Mouse (Mus musculus) left cerebral cortex, adult 2 months (tissue): ENCODE results near the gene Myl7. TPM values are rescaled to one million over a fixed set of nuclear protein-coding genes. Genes with fewer than 3 reads are reported as not detected.

Experiments used
- DNase-seq, 2 experiments: peaks; one replicate each; pipeline ENCODE4 v3.0.0; 2021 to 2022; ENCODE audit warnings: low spot score in 2 of 2, mixed read lengths in 1 of 2; ENCODE audit errors: extremely low spot score in 1 of 2
- H3K27ac ChIP-seq: fragments of 200-600 bp; 2 replicates; pipeline ENCODE4 v1.8.1; 2022
- H3K4me3 ChIP-seq: fragments of 200-600 bp; 2 replicates; pipeline ENCODE4 v1.8.1; 2022
- CTCF ChIP-seq: fragments of 200-600 bp; IDR thresholded peaks from 2 replicates; pipeline ENCODE4 v1.8.1; 2022; ENCODE audit warnings: antibody characterized with exemption, mild to moderate bottlenecking, moderate library complexity
- intact Hi-C: fragments of 180-260 bp; cut with DNase I; formaldehyde crosslinking; loops from one replicate; pipeline ENCODE4 v1.15.1; 2025
- total RNA-seq, 2 experiments: library from RNA; stranded (reverse); gene quantifications; 2 replicates each; pipeline ENCODE4 v1.2.3; 2021

Myl7 gene
- total RNA-seq, 2 experiments from 2014 or later, result not detected

GRCm38 (mm10) chr11:5915429-5916177 is 17.0 kb upstream of the Myl7 start:
- peak overlapping the region; percentile 53; the same call in 1 of the 2 replicates for H3K27ac ChIP-seq
- H3K4me3 ChIP-seq, result no peak overlapping the region
- peak in 1 of 2 experiments; percentile 37 for DNase-seq
- no peak for TF ChIP-seq CTCF
- intact Hi-C loops, result no loop called here

GRCm38 (mm10) chr11:5914940-5915339 is 16.4 kb upstream of the Myl7 start:
- peak overlapping the region; percentile 8; the same call in 1 of the 2 replicates for H3K27ac ChIP-seq
- no peak for DNase-seq
- no peak overlapping the region for H3K4me3 ChIP-seq
- no peak for TF ChIP-seq CTCF
- intact Hi-C loops, result no loop called here

- TF ChIP-seq CTCF, result no peak
- DNase-seq, result no peak
- H3K4me3 ChIP-seq, result no peak overlapping the region
- H3K27ac ChIP-seq, result no peak overlapping the region
- intact Hi-C loops, result loop anchor here (2.0 kb wide), 1 partner anchor 27 kb away; no protein-coding TSS in a partner anchor
These were observed 15.4 kb upstream of the Myl7 start for GRCm38 (mm10) chr11:5913936-5914335.

GRCm38 (mm10) chr11:5913256-5913655 is 14.7 kb upstream of the Myl7 start:
- no peak for TF ChIP-seq CTCF
- Histone ChIP-seq H3K4me3 (no peak overlapping the region), H3K27ac (no peak overlapping the region)
- intact Hi-C loops, result loop anchor here (2.0 kb wide), 1 partner anchor 26 kb away; no protein-coding TSS in a partner anchor
- peak in 1 of 2 experiments; percentile 27 for DNase-seq

GRCm38 (mm10) chr11:5912635-5913034 is 14.1 kb upstream of the Myl7 start:
- Histone ChIP-seq H3K27ac (0 out of 2 replicates have a peak overlapping the region, but pooled peaks have one; percentile 30), H3K4me3 (no peak overlapping the region)
- DNase-seq, result peak; percentile 66 to 71
- intact Hi-C loops, result loop anchor here (2.0 kb wide), 1 partner anchor 26 kb away; no protein-coding TSS in a partner anchor
- peak; percentile 78 for TF ChIP-seq CTCF

- intact Hi-C loops, result no loop called here
- no peak for DNase-seq
- H3K4me3 ChIP-seq, result no peak overlapping the region
- no peak for TF ChIP-seq CTCF
- no peak overlapping the region for H3K27ac ChIP-seq
These were observed 10.1 kb upstream of the Myl7 start for GRCm38 (mm10) chr11:5908642-5909041.

GRCm38 (mm10) chr11:5907096-5907495 is 8.5 kb upstream of the Myl7 start:
- DNase-seq, result no peak
- no peak overlapping the region for H3K27ac ChIP-seq
- no peak overlapping the region for H3K4me3 ChIP-seq
- no peak for TF ChIP-seq CTCF
- intact Hi-C loops, result no loop called here

- no peak overlapping the region for H3K4me3 ChIP-seq
- no peak for DNase-seq
- no peak overlapping the region; the same call in 1 of the 2 replicates for H3K27ac ChIP-seq
- no peak for TF ChIP-seq CTCF
- intact Hi-C loops, result no loop called here
These were observed 7.4 kb upstream of the Myl7 start for GRCm38 (mm10) chr11:5905778-5906518.

- no peak overlapping the region for H3K4me3 ChIP-seq
- intact Hi-C loops, result no loop called here
- TF ChIP-seq CTCF, result no peak
- no peak for DNase-seq
- H3K27ac ChIP-seq, result no peak overlapping the region
These were observed 6.3 kb upstream of the Myl7 start for GRCm38 (mm10) chr11:5904871-5905270.

GRCm38 (mm10) chr11:5904357-5904756 is 5.8 kb upstream of the Myl7 start:
- Histone ChIP-seq H3K27ac (no peak overlapping the region; the same call in 1 of the 2 replicates), H3K4me3 (no peak overlapping the region)
- DNase-seq, result no peak
- intact Hi-C loops, result no loop called here
- no peak for TF ChIP-seq CTCF

GRCm38 (mm10) chr11:5903844-5904243 is 5.3 kb upstream of the Myl7 start:
- no peak overlapping the region; the same call in none of the 2 replicates for H3K27ac ChIP-seq
- H3K4me3 ChIP-seq, result no peak overlapping the region
- TF ChIP-seq CTCF, result no peak

GRCm38 (mm10) chr11:5902390-5902789 is 3.8 kb upstream of the Myl7 start:
- no peak for DNase-seq
- intact Hi-C loops, result no loop called here
- Histone ChIP-seq H3K4me3 (peak overlapping the region; percentile 33), H3K27ac (peak overlapping the region; percentile 73)
- no peak for TF ChIP-seq CTCF

More at GRCm38 (mm10) chr11:5903844-5904243, 5.3 kb upstream of the Myl7 start:
- intact Hi-C loops, result no loop called here
- peak in 1 of 2 experiments; percentile 33 for DNase-seq
